Mouse (Mus musculus) naive thymus-derived CD4-positive, alpha-beta T cell, adult 2 months (primary cell): ENCODE results near the gene Hist1h4i.
"Not testable (repeated sequence)": the region's sequence is repeated elsewhere in the genome, so short reads cannot be mapped to it uniquely, and the experiment has no call there.

Experiments
- DNase-seq: peaks from one replicate; pipeline ENCODE4 v3.0.0-alpha.2; 2011; ENCODE audit warnings: low read depth

Gene Hist1h4i

DNA sequence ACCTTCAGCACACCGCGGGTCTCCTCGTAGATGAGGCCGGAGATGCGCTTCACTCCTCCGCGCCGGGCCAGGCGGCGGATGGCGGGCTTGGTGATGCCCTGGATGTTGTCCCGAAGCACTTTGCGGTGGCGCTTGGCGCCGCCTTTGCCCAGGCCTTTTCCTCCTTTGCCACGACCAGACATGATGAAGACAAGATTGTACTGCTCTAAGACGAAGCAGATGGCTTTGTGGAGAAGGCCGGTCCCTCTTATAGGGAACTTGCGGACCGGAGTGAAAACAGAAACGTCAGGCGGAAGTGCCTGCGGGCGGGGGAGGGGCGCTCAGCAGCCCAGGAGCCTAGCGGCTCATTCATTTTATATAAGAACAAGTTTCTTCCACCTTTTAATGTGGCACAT lies at the start of gene Hist1h4i:
TSS of gene Hist1h4i (minus strand) at position 221 of the 395 bp plus-strand sequence.
- DNase-seq, result peak; percentile 94

DNA sequence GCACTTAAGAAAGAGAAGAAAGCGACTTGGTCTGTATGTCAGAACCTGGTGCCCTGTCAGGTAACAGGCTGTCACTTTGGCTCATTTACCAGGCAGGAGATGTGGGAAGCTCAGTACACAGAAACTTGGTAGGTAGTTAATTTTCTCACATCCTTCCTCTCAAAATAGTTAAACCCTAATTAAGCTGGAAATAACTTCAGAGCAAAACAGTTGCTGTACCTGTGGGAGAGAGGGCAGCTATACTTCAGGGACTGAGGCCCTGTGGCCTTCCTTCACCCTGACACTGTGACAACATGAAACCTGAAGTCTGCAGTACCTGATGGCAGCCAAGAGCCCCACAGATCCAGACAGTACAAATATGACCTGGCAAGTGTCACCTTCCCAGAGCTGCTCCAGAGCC lies 43.0 kb upstream of the Hist1h4i start, which contains the start of gene Vmn1r188:
TSS of gene Vmn1r188 (plus strand) at position 301 of the 400 bp plus-strand sequence.
- not testable (repeated sequence) for DNase-seq

DNA sequence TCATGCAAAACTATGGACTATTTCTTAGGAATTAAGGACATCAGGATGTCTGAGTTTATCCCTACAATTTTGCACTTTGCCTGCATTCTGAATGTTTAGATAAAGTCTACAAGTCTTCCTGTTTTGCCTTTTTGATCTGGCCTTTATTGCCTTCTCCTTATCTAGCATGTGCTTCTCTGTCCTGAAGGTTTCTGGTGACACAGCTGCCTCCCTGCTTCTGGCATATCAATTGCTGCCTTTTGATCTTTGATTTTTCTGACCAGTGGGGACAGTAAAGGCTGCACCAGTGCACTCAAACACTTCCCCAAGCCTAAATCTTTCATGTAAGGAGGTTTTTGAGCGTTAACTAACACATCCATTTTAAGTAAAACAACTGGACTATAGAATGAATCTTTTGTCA lies 22.3 kb upstream of the Hist1h4i start:
- no peak for DNase-seq

DNA sequence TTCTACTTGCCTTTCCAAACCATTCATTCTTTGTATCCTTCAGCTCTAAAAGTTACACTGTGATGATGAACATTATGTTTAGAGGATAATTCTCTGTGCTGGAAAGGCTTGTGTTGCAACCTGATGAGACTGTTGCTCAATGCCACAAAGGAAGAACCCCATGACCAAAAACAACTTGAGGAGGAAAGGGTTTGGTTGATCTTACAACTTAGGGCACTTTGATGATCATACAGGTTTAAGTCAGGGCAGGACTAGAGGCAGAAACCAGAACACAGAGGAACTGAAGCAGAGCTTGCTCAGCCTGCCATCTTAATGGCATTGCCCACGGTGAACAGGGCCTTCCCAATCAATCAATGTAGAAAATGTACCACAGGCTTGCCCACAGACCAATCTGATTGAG lies 20.3 kb upstream of the Hist1h4i start:
- DNase-seq, result no peak

DNA sequence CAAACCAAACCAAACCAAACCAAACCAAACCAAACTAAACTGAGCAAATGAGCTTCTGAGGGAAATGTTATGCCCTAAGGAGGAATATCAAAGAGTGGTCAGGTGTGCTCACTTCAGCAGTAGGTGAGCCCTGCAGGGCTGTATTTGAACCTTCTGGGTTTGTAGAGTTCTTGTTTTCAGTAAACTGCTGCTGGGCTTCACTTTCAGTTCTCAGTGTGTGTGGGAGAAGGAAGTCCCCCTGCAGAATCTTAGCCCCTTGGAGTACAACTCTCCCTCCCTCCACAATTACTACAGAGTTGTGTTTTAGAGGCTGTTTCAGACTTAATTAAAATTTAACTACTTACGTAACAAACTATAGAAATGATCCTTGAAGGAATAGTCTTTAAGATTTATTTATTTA lies 12.6 kb upstream of the Hist1h4i start:
- DNase-seq, result no peak

DNA sequence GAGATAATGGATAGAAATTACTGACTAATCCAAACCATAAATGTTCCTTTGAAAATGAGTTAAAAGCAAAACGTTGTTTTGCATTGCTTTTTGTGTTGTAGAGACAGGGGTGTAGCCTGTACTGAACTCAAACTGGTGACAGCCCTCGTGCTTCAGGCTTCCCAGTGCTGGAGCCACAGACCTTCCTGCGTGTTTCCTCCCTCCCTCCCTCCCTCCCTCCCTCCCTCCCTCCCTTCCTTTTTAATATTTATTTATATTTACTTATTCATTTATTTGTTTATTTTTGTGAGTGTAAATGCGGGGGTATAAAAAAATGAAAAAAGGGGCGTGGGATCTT lies 10.3 kb upstream of the Hist1h4i start:
- no peak for DNase-seq

DNA sequence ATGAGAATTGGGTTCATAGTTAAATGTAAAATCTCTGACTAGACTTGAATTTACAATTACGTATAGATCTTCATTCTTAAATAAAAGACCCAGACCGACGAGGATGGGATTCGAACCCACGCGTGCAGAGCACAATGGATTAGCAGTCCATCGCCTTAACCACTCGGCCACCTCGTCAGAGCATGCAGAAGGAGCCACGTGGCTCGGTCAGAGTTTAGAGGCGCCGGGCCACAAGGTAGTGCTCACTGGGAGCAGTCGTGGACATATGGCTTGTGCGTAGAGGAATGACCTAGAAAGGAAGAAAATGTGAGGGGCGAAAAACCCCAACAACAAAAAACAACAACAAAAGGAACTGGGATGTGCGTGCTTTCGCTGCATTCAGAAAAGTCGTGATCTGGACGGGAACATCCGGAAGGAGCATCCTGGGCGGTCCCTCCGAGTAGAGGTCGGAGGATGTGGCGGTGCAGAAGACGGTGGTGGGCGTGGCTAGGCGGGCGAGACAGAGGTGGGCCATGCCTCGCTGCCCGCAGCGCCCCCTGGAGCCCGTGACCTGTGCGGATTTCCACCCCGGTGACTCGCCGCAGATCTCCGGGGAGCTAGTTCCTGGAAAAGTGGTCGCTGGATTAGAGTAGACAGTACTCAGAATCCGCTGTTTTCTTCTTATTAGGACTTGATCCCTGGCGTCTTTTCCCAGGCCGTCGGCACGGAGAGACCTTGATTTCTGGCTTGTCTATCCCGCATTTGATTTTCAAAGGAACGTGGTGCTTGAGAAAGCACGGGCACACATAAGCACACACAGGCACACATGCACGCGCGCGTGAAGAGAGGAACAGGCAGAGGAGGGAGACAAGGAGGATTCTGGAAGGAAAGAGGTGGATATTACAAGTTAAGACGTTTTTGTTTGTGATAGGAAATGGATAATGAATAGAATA lies 9.7 kb upstream of the Hist1h4i start:
- DNase-seq, result peak; percentile 90

DNA sequence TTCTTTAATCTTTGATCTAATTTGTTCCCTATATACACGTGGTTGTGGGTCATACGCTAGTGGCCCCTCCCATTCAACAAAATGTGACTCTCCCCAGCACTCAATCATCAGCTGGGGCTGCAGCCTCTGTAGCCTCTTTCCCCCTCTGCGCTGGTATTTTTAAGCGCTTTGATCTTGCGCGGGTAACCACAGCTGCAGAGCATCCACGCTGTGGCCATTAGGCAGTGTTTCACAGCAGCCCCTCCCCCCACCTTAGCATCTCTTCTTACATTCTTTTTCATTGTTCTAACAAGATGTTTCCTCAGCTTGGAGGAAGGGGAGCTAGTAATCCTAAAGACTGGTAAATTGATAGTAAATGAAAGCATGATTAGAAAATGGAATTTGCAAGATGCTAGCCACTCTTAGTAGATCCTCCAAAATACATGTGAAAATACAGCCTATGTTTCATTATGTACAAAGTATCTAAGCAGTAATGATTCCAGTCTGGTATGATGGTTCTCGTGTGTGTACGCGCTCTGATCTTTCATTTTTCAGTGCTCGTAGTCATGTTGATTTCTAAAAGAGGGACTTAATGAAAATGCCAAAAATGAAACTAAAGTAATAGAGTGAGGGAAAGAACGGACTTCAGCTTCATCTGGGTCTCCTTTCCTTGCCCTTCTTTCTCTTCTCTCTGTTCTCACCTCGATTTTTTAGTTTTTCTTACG lies 8.7 kb upstream of the Hist1h4i start:
- peak; percentile 75 for DNase-seq

DNA sequence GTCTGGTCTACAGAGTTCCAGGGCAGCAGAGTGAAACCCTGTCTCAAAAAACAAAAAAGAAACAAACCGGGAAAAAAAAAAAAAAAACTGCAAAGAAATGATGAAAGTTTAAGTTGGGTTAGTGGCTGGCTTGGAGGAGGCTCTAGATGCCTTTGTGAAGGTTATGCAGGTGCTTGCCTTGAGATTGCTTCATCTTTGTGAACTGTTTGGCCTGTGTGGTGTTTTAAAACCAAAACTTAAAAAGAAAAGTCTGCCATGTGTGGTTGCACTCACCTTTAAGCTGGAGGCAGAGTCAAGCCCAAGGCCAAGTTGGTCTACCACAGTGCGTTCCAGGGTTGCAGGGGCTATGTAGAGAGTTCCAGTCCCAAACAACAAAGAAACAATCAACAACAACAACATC lies 7.9 kb upstream of the Hist1h4i start:
- no peak for DNase-seq

DNA sequence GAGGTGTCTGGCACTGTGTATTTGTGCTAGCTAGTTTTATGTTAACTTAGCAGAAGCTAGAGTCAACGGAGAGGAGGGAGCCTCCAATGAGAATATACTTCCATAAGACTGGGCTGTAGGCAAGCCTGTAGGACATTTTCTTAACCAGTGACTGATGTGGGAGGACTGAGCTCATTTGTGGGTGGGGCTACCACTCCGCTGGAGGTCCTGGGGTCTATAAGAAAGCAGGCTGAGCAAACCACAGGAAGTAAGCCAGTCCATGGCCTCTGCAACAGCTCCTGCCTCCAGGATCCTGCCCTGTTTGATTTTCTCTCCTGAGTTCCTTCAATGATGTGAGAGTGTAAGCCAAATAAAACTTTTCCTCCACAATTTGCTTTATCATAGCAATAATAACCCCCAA lies 4.1 kb upstream of the Hist1h4i start:
- DNase-seq, result no peak

DNA sequence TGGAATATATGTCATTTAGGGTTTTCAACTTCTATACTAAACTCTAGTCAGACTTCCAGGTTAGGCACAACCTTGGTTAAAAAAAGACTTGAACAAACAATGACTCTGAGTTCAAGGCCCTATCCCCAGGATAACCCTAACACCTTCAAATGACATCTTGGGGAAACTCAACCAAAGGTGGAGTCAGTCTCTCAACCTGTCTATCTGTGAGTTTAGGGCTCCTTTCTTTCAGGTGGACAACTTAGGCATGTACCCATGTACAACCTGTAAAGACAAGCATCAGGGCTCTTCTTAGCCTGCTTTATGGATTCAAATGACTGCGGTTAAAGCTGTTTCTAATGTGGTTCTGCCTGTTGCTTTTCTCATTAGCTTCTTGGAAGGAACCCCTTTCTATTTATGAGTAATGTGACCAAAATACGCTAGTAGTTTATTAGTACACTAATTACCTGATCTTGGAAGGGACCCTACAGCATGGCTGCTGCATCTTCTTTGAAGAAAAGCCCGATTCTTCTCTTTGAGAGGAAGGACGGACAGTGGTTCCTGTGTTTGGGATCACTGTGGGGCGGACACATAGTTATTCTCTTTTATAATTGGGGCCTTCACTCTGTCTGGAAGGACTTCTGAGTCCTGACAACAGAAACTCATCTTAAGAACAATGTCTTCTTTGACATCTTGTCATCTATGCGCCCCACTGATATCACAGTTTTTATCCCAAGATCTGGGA lies 3.4 kb upstream of the Hist1h4i start:
- no peak for DNase-seq

DNA sequence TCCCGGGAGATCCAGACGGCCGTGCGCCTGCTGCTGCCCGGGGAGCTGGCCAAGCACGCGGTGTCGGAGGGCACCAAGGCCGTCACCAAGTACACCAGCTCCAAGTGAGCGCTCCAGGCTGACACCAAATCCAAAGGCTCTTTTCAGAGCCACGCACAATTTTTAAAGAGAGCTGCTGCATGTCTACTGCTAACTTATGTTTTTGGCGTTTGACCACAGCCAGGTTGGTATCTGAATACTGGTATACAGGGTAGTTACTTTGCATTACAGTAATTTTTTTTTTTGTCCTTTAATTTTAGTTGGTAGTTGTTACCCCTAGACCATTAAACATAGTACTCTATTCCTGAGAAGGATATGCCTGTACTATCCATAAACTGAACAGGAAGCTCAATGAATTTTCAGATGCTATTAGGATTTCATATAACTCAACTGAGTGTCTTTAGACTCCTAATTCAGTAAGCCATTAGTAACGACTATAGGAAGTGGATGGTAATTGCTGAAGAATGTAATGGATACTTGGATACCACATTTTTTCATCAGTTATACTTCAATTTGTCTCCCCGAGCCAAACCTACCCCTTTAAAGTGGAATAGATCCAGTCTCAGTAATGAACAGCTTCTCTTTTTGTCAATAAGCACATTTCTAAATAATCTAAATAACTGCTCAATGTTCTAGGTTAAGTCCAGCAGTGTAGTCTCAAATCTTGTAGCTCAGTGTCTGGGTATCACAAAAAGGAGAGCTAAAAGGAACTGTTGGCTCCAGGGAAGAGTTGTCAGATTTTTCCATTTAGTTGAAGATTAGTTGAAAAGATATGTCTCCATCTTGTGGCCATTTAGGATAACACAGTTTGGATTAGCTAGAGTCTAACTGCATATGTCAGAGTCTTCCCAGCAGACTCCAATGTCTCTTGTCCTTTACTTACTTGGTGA lies 2.6 kb upstream of the Hist1h4i start:
- peak; percentile 82 for DNase-seq

DNA sequence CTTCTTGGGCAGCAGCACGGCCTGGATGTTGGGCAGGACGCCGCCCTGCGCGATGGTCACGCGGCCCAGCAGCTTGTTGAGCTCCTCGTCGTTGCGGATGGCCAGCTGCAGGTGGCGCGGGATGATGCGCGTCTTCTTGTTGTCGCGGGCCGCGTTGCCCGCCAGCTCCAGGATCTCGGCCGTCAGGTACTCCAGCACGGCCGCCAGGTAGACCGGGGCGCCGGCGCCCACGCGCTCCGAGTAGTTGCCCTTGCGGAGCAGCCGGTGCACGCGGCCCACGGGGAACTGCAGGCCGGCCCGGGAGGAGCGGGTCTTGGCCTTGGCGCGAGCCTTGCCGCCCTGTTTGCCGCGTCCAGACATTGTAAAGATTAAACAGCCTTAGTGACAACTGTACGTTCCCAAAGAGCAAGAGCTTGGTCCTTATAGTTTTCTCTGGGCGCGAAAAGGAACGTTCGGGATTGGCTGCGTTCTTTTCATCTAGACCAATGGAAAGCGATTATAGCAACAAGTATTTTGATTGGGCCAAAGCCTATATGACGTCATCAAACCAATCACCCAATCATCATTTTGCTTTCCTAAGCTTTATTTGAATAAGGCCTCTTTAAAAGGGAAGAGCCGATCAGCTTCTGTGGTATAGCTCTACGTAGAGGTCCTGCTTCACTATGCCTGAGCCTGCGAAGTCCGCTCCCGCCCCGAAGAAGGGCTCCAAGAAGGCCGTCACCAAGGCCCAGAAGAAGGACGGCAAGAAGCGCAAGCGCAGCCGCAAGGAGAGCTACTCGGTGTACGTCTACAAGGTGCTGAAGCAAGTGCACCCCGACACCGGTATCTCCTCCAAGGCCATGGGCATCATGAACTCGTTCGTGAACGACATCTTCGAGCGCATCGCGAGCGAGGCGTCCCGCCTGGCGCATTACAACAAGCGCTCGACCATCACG lies 1.7 kb upstream of the Hist1h4i start, which contains the start of the genes Hist1h2ag and Hist1h2bj:
TSS of gene Hist1h2ag (minus strand) at position 377 of the 935 bp plus-strand sequence.
TSS of gene Hist1h2bj (plus strand) at position 647 of the 935 bp plus-strand sequence.
- peak; percentile 97 for DNase-seq

DNA sequence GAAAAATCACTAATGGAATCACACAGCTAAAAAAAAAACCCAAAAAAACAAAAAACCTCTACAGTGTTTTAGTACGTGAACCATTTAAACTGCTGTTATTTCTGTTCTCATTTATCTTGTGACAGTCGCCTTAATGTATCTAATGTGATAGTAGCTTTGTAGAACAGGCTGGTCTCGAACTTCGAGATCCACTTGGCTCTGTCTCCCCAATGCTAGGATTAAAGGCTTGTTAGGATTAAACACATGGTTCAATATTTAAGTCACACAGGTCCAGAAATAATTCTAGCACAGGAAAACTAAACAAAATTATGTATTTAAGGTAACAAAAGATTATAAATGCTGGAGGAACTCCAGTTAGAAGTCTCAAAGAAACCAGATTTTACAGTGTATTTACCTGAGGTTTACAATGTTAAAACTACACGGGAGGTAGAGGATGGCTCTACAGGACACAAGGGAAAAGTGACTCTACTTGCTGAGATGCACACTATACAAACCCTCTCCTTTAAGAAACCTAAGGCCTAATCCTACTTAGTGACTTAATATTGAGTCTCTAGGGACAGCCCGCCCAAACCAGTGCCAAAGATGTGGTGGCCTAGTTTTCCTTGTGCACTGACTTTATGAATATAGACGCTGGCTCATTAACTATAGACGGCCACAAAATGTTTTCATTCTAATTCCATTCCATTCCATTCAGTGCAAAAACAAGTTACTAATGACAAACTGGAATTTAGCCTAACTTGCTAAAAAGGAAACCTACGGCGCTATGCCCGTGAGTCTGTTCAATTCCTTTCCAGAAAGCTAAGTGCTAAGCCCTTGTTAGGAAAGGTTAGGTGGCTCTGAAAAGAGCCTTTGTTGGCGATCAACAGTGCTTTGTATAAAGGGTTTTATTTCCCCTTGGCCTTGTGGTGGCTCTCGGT lies 747 bp upstream of the Hist1h4i start:
- DNase-seq, result peak; percentile 50

DNA sequence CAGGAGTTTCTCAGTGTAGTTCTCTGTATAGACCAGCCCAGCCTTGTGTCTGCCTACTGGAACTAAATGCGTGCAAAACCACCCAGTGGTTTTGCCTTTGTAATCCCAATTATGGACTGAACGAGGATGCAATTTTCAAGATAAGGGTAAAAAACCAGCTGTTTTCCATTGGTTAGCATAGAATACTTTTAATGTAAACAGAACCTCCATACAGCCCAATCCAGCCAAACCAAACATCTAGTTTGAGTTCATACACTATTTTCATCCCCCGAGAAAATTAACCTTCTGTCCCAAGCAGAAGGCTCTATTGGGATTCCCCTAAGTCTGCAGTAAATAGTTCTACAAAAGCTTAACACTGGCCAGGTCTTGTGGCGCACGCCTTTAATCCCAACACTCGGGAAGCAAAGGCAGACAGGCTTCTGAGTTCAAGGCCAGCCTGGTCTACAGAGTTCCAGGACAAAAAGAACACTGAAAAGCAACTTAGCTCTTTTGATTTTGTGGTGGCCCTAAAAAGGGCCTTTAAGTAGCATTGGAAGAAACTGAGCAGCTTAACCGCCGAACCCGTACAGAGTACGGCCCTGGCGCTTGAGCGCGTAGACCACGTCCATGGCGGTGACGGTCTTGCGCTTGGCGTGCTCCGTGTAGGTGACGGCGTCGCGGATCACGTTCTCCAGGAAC lies 559 bp downstream of the Hist1h4i start:
- peak; percentile 64 for DNase-seq

DNA sequence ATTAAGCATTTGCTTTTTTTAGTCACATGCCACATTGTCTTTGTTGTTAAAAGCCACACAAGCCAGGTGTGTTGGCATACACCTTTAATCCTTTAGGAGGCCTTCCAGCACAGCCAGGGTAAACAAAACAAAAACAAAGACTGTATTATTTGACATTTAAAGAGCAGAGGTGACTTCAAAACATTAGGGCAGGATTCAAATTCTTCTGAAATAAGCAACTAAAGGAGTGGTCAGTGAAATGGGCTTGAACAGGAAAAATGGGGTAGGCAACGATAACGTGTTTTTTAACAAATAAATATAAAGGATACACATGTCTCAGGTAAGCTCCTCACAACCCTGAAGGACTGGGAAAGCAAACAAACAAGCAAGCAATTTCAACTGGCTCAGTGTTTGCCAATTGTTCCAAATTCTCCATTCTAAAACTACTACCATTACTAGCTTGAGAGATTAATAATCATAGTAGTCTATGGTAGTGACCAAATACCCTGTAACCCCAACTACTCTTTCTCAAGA lies 1.2 kb downstream of the Hist1h4i start:
- peak; percentile 9 for DNase-seq

DNA sequence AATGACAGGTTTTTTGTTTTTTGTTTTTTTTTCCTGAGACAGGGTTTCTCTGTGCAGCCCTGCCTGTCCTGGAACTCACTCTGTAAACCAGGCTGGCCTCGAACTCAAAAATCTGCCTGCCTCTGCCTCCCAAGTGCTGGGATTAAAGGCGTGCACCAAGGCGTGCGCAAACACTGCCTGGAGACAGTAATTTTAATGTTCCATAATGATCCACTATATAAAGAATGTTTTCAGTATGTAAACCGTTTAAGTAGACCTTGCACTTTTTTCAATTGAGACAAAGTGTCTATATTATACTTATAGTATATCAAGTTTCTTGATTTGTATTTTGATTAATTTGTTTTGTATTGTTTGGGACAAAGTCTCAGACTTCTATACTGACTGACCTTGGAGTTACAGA lies 1.8 kb downstream of the Hist1h4i start:
- no peak for DNase-seq

DNA sequence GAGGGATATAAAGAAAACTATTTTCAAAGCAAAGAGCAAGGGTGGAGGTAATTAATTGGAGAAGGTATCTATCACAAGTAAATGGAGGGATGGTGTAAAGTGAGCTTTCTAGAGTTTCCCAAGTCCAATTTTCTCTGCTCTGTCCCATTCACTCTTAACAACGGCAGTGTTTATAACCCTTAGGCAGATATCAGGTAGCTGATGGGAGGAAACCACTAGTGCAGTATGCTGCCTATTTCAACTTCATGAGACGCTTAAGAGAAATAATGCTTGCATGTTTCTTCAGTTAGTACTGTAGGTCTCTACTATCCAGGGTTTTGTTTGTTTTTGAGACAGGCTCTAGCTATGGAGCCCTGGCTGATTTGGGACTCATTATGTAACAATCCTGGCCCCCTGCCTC lies 3.7 kb downstream of the Hist1h4i start:
- DNase-seq, result no peak
